Mouse (Mus musculus) adrenal gland (tissue): ENCODE data around the gene Ttyh2.

ENCODE experiments used
- intact Hi-C: fragments of 180-260 bp; cut with DNase I; formaldehyde crosslinking; loops from one replicate; pipeline ENCODE4 v1.15.1; 2025
- long read RNA-seq, 2 experiments: library from polyadenylated mRNA; unstranded; transcript quantifications; one replicate each; pipeline ENCODE4 v2.0.0; 2020; ENCODE audit warnings: borderline replicate concordance in 1 of 2; ENCODE audit not compliant: insufficient replicate concordance in 1 of 2

The Ttyh2 gene
- long read RNA-seq, experiment 1, transcript Ttyh2-201 (14 exons, 3,486 nt) = major isoform, 5 of 249 reads
- long read RNA-seq, experiment 1, partial matches to known transcripts = 3 of 249 reads
- long read RNA-seq, experiment 1, other reads (novel, unspliced or antisense) = 241 of 249 reads
- long read RNA-seq, experiment 2, partial matches to known transcripts = 3 of 55 reads
- long read RNA-seq, experiment 2, other reads (novel, unspliced or antisense) = 51 of 55 reads

GRCm38 (mm10) chr11:114675341-114675825 is at the start of gene Ttyh2:
Gene Ttyh2 (plus strand): TSS chr11:114675431.
- intact Hi-C loops = loop anchor here (5.0 kb wide), 1 partner anchor 47 kb away; no protein-coding TSS in a partner anchor

GRCm38 (mm10) chr11:114626071-114626690 is 49.0 kb upstream of the Ttyh2 start:
- intact Hi-C loops = no loop called here

- intact Hi-C loops = no loop called here
Measured at GRCm38 (mm10) chr11:114627036-114627435, 48.2 kb upstream of the Ttyh2 start.

GRCm38 (mm10) chr11:114628032-114628431 is 47.2 kb upstream of the Ttyh2 start:
- intact Hi-C loops = no loop called here

GRCm38 (mm10) chr11:114630044-114630443 is 45.2 kb upstream of the Ttyh2 start:
- intact Hi-C loops = loop anchor here (10.0 kb wide), 1 partner anchor 425 kb away; no protein-coding TSS in a partner anchor

GRCm38 (mm10) chr11:114632266-114632665 is 43.0 kb upstream of the Ttyh2 start:
- intact Hi-C loops = loop anchor here (10.0 kb wide), 1 partner anchor 427 kb away; no protein-coding TSS in a partner anchor

GRCm38 (mm10) chr11:114636292-114636691 is 38.9 kb upstream of the Ttyh2 start:
- intact Hi-C loops = loop anchor here (1.0 to 10.0 kb wide), 4 partner anchors 159 to 769 kb away; no protein-coding TSS in a partner anchor

GRCm38 (mm10) chr11:114636727-114637505 is 38.3 kb upstream of the Ttyh2 start:
- intact Hi-C loops = loop anchor here (1.0 to 10.0 kb wide), 4 partner anchors 160 to 770 kb away; no protein-coding TSS in a partner anchor

GRCm38 (mm10) chr11:114638647-114639290 is 36.5 kb upstream of the Ttyh2 start:
- intact Hi-C loops = loop anchor here (5.0 to 10.0 kb wide), 3 partner anchors 236 to 771 kb away; no protein-coding TSS in a partner anchor

GRCm38 (mm10) chr11:114639681-114640103 is 35.5 kb upstream of the Ttyh2 start:
- intact Hi-C loops = loop anchor here (5.0 to 10.0 kb wide), 3 partner anchors 237 to 772 kb away; no protein-coding TSS in a partner anchor

GRCm38 (mm10) chr11:114640658-114641057 is 34.6 kb upstream of the Ttyh2 start:
- intact Hi-C loops = no loop called here

- intact Hi-C loops = no loop called here
Measured at GRCm38 (mm10) chr11:114641136-114641535, 34.1 kb upstream of the Ttyh2 start.

GRCm38 (mm10) chr11:114642184-114642583 is 33.0 kb upstream of the Ttyh2 start:
- intact Hi-C loops = no loop called here

GRCm38 (mm10) chr11:114642926-114643325 is 32.3 kb upstream of the Ttyh2 start:
- intact Hi-C loops = no loop called here

GRCm38 (mm10) chr11:114644122-114644521 is 31.1 kb upstream of the Ttyh2 start:
- intact Hi-C loops = no loop called here

- intact Hi-C loops = no loop called here
Measured at GRCm38 (mm10) chr11:114649510-114649909, 25.7 kb upstream of the Ttyh2 start.

- intact Hi-C loops = no loop called here
Measured at GRCm38 (mm10) chr11:114652531-114652930, 22.7 kb upstream of the Ttyh2 start.

GRCm38 (mm10) chr11:114653664-114654063 is 21.6 kb upstream of the Ttyh2 start:
- intact Hi-C loops = no loop called here

- intact Hi-C loops = no loop called here
Measured at GRCm38 (mm10) chr11:114654552-114654951, 20.7 kb upstream of the Ttyh2 start.

- intact Hi-C loops = no loop called here
Measured at GRCm38 (mm10) chr11:114655350-114656008, 19.8 kb upstream of the Ttyh2 start.
